Mouse (Mus musculus) G1E (cell line): ENCODE data around the gene Yipf4. TPM values are rescaled to one million over a fixed set of nuclear protein-coding genes. Genes with fewer than 3 reads are reported as not detected.
"Not testable (repeated sequence)": the region's sequence is repeated elsewhere in the genome, so short reads cannot be mapped to it uniquely, and the experiment has no call there.

Source experiments
- ATAC-seq: 2 replicates; pipeline ENCODE4 v1.8.0; 2016; ENCODE audit warnings: mild to moderate bottlenecking; ENCODE audit not compliant: insufficient number of reproducible peaks, poor library complexity, low FRiP score, severe bottlenecking; ENCODE audit errors: extremely low read depth
- DNase-seq: peaks from one replicate; pipeline ENCODE4 v3.0.0; 2012; ENCODE audit warnings: low spot score
- H3K27me3 ChIP-seq: 2 replicates; pipeline ENCODE4 v1.6.1; 2012; ENCODE audit warnings: mild to moderate bottlenecking, low read length, inconsistent platforms; ENCODE audit not compliant: insufficient read depth
- H3K36me3 ChIP-seq: replicated peaks from 2 replicates; pipeline ENCODE3; 2012; ENCODE audit warnings: mild to moderate bottlenecking, inconsistent platforms
- H3K4me1 ChIP-seq: 2 replicates; pipeline ENCODE4 v1.6.1; 2012; ENCODE audit warnings: low read depth, low read length, inconsistent platforms, mixed read lengths; ENCODE audit not compliant: insufficient read depth
- H3K4me3 ChIP-seq: 2 replicates; pipeline ENCODE4 v1.5.1; 2012; ENCODE audit warnings: low read depth, mild to moderate bottlenecking, inconsistent platforms, low read length, moderate library complexity, mixed read lengths
- H3K9me3 ChIP-seq: replicated peaks from 2 replicates; pipeline ENCODE4 v1.6.1; 2012; ENCODE audit warnings: inconsistent platforms
- CTCF ChIP-seq: IDR thresholded peaks from 2 replicates; pipeline ENCODE4 v1.5.1; 2012; ENCODE audit warnings: low read depth, low read length, inconsistent platforms, mixed read lengths
- GATA1 ChIP-seq: IDR thresholded peaks from 2 replicates; pipeline ENCODE4 v1.6.1; 2012; ENCODE audit warnings: borderline replicate concordance, low read length, inconsistent platforms, mixed read lengths
- GATA2 ChIP-seq: IDR thresholded peaks from 2 replicates; pipeline ENCODE4 v1.6.1; 2012; ENCODE audit warnings: low read depth, low read length, inconsistent platforms, borderline replicate concordance
- POLR2AphosphoS5 ChIP-seq: IDR thresholded peaks from 2 replicates; pipeline ENCODE4 v1.6.1; 2012; ENCODE audit warnings: low read depth, low read length, inconsistent platforms; ENCODE audit not compliant: insufficient replicate concordance
- TAL1 ChIP-seq: conservative IDR thresholded peaks from 2 replicates; pipeline ENCODE4 v1.6.1; 2012; ENCODE audit warnings: low read depth, low read length, inconsistent platforms, mixed read lengths
- polyA plus RNA-seq: library from polyadenylated mRNA; stranded (reverse); fragments of >175 nt; gene quantifications from 2 replicates; pipeline ENCODE4 v1.2.3, GENCODE M21; 2012
- total RNA-seq, 2 experiments: library from RNA; stranded (forward) in 1 of 2; stranded (reverse) in 1 of 2; fragments of 200-1000 nt in 1 of 2; fragments of >200 nt in 1 of 2; fragmentation: Nextera tagmentation in 1 of 2; gene quantifications; 2 replicates each; pipeline ENCODE4 v1.2.3; 2014 to 2017

The Yipf4 gene
- total and polyA plus RNA-seq, 3 experiments = 9.7 to 40.5 (median 32.9) TPM

DNA sequence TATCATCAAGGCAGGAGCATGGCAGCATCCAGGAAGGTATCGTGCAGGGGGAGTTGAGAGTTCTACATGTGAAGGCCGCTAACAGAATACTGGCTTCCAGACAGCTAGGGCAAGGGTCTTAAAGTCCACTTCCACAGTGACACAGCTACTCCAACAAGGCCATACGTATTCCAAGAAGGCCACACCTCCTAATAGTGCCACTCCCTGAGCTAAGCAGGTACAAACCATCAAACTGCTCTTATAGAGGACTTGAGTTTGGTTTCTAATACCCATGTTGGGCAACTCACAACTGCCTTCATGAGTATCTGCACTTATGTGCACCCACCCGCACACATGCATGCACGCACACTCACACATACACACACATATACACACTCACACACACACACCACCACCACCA, 32.5 kb upstream of the Yipf4 start:
- peaks cover 15% of the 10 kb centered on the region; the same call in 1 of the 2 replicates for H3K27me3 ChIP-seq
- no peaks in the 10 kb centered on the region for H3K9me3 ChIP-seq
- H3K4me3 ChIP-seq = no peak overlapping the region
- H3K4me1 ChIP-seq = peaks cover 5% of the 10 kb centered on the region; the same call in 1 of the 2 replicates
- ATAC-seq (no peak), DNase-seq (no peak)
- no peaks in the 10 kb centered on the region for H3K36me3 ChIP-seq
- TF ChIP-seq CTCF (no peak), GATA1 (no peak), TAL1 (no peak), GATA2 (no peak), POLR2AphosphoS5 (no peak)

- ATAC-seq (no peak), DNase-seq (no peak)
- H3K9me3 ChIP-seq = no peaks in the 10 kb centered on the region
- peaks cover 5% of the 10 kb centered on the region; the same call in 1 of the 2 replicates for H3K4me1 ChIP-seq
- no peak overlapping the region for H3K4me3 ChIP-seq
- H3K36me3 ChIP-seq = no peaks in the 10 kb centered on the region
- peaks cover 15% of the 10 kb centered on the region; the same call in 1 of the 2 replicates for H3K27me3 ChIP-seq
- TF ChIP-seq TAL1 = no peak
- TF ChIP-seq POLR2AphosphoS5 = no peak
- TF ChIP-seq CTCF = no peak
- TF ChIP-seq GATA1 = no peak
- TF ChIP-seq GATA2 = no peak
Measured at GRCm38 (mm10) chr17:74457972-74458677, 31.2 kb upstream of the Yipf4 start.

GRCm38 (mm10) chr17:74458711-74459408, 30.4 kb upstream of the Yipf4 start, which contains the start of gene Nlrc4:
Gene Nlrc4, minus strand, starts transcription at chr17:74459142.
- no peaks in the 10 kb centered on the region for H3K9me3 ChIP-seq
- DNase-seq (no peak), ATAC-seq (no peak; the same call in 1 of the 2 replicates)
- H3K27me3 ChIP-seq = peaks cover 14% of the 10 kb centered on the region; the same call in 1 of the 2 replicates
- peaks cover 5% of the 10 kb centered on the region; the same call in 1 of the 2 replicates for H3K4me1 ChIP-seq
- TF ChIP-seq GATA1 (no peak), CTCF (no peak), TAL1 (no peak)
- H3K4me3 ChIP-seq = no peak within 1 kb of the TSS
- H3K36me3 ChIP-seq = no peaks in the 10 kb centered on the region

- H3K27me3 ChIP-seq = 0 out of 2 replicates have a peak, but pooled peaks cover 2% of the 10 kb centered on the region
- H3K4me1 ChIP-seq = 0 out of 2 replicates have a peak, but pooled peaks cover under 1% of the 10 kb centered on the region
- H3K4me3 ChIP-seq = no peak overlapping the region
- no peaks in the 10 kb centered on the region for H3K9me3 ChIP-seq
- no peak for DNase-seq
- no peak for TF ChIP-seq CTCF
- no peak for TF ChIP-seq GATA2
- TF ChIP-seq GATA1 = no peak
- TF ChIP-seq POLR2AphosphoS5 = no peak
- TF ChIP-seq TAL1 = no peak
- no peak for ATAC-seq
- no peaks in the 10 kb centered on the region for H3K36me3 ChIP-seq
Measured at GRCm38 (mm10) chr17:74463510-74463909, 25.8 kb upstream of the Yipf4 start.

DNA sequence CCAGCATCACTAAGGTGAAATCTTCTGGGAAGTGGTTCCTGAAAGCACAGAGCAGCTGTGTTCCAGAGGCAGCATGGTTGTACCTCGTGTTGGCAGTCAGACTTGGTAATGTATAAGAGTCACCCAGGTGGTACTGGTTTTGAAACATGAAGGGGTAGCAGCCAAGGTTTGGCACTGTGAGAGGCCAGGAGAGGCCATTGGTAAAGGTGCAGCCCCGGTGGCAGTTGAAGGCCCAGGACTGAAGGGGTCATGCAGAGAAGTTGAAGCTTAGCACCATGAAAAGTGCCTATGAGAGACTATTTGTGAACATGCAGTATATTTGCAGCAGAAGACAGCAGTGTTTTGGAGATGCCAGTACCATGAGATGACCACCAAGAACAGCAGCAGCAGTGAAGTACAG, 21.3 kb upstream of the Yipf4 start:
- not testable (repeated sequence) for H3K4me3 ChIP-seq, DNase-seq, H3K27me3 ChIP-seq, ATAC-seq, H3K4me1 ChIP-seq, H3K9me3 ChIP-seq, H3K36me3 ChIP-seq

GRCm38 (mm10) chr17:74470133-74470532, 19.2 kb upstream of the Yipf4 start:
- not testable (repeated sequence) for H3K36me3 ChIP-seq, H3K4me3 ChIP-seq, H3K9me3 ChIP-seq, H3K27me3 ChIP-seq, ATAC-seq, H3K4me1 ChIP-seq, DNase-seq
